Mouse (Mus musculus) limb, embryonic 11.5 days (tissue): Measurements from ENCODE around the gene Gm21190. TPM values are rescaled to one million over a fixed set of nuclear protein-coding genes. Genes with fewer than 3 reads are reported as not detected.
"Not testable (repeated sequence)": the region's sequence is repeated elsewhere in the genome, so short reads cannot be mapped to it uniquely, and the experiment has no call there.

Source experiments
- ATAC-seq: fragments of 200-750 bp; cut with Nextera tagmentation; 2 replicates; pipeline ENCODE4 v1.8.0; 2017; ENCODE audit warnings: low read depth; ENCODE audit not compliant: insufficient number of reproducible peaks, low FRiP score, low TSS enrichment
- DNase-seq: peaks from one replicate; pipeline ENCODE4 v3.0.0-alpha.2; 2015; ENCODE audit warnings: low spot score
- H3K27ac ChIP-seq: fragments of 300-500 bp; sonication (generic); replicated peaks from 2 replicates; pipeline ENCODE4 v1.5.1; 2014; ENCODE audit warnings: low read depth, mild to moderate bottlenecking, low read length
- H3K27me3 ChIP-seq: fragments of 300-500 bp; sonication (generic); 2 replicates; pipeline ENCODE4 v1.6.1; 2014; ENCODE audit warnings: mild to moderate bottlenecking, low read length, mixed read lengths; ENCODE audit not compliant: control insufficient read depth, insufficient read depth
- H3K36me3 ChIP-seq: fragments of 300-500 bp; sonication (generic); 2 replicates; pipeline ENCODE4 v1.6.1; 2014; ENCODE audit warnings: mild to moderate bottlenecking, low read length, moderate library complexity, mixed read lengths; ENCODE audit not compliant: control insufficient read depth, insufficient read depth
- H3K4me1 ChIP-seq: fragments of 300-500 bp; sonication (generic); 2 replicates; pipeline ENCODE4 v1.6.1; 2014; ENCODE audit warnings: low read length, mixed read lengths; ENCODE audit not compliant: control insufficient read depth, insufficient read depth
- H3K4me2 ChIP-seq: fragments of 300-500 bp; sonication (generic); 2 replicates; pipeline ENCODE4 v1.6.1; 2014; ENCODE audit warnings: low read depth, mild to moderate bottlenecking, moderate library complexity; ENCODE audit not compliant: severe bottlenecking
- H3K4me3 ChIP-seq: fragments of 300-500 bp; sonication (generic); 2 replicates; pipeline ENCODE4 v1.5.1; 2014; ENCODE audit warnings: low read depth, low read length
- H3K9ac ChIP-seq: fragments of 300-500 bp; sonication (generic); 2 replicates; pipeline ENCODE4 v1.6.1; 2014; ENCODE audit warnings: mild to moderate bottlenecking, low read length
- H3K9me3 ChIP-seq: fragments of 300-500 bp; sonication (generic); 2 replicates; pipeline ENCODE4 v1.6.1; 2016; ENCODE audit warnings: low read length; ENCODE audit not compliant: control insufficient read depth
- WGBS: fragments of 180-500 bp; shearing (Covaris S2); extraction: QIAGEN DNeasy Blood & Tissue Kit; methylation state at CpG from one replicate; pipeline ENCODE4 v1.1.7; 2014; 5-methylcytosine and 5-hydroxymethylcytosine counted together
- polyA plus RNA-seq: library from polyadenylated mRNA; unstranded; fragments of >200 nt; fragmentation: Nextera tagmentation; extraction: Ambion mirVana; gene quantifications from 2 replicates; pipeline ENCODE4 v1.2.1, GENCODE M21; 2014

The Gm21190 gene
- polyA plus RNA-seq, 1 experiment from 2014 or later = not detected

- not testable (repeated sequence) for DNase-seq, H3K9me3 ChIP-seq, H3K4me3 ChIP-seq, H3K27ac ChIP-seq, H3K4me1 ChIP-seq, ATAC-seq, H3K9ac ChIP-seq, H3K4me2 ChIP-seq, H3K27me3 ChIP-seq, H3K36me3 ChIP-seq
Measured at GRCm38 (mm10) chr5:15522470-15522869, 6.6 kb downstream of the Gm21190 start.

DNA sequence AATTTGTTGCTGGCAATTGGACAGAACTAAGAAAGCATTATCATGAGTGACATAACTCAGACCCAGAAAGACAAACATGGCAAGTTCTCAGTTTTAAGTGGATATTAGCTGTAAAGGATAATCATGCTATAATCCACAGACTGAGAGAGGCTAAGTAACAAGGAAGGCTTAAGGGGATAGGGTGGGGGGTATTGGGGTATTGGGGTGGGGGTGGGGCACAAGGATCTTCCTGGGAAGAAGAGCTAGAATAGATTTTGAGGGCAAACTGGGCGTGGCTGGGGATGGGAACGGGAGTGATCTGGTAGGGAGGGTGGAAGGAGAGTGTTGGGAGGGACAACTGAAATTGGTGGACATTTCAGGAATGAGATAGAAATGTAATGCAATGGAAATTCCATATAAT lies 7.0 kb downstream of the Gm21190 start:
- ATAC-seq, H3K9ac ChIP-seq, H3K27me3 ChIP-seq, H3K36me3 ChIP-seq, H3K27ac ChIP-seq, H3K4me3 ChIP-seq, H3K4me1 ChIP-seq, DNase-seq, H3K4me2 ChIP-seq, H3K9me3 ChIP-seq: not testable (repeated sequence)
- 43% methylated on average over 2 of the region's 2 CpGs for WGBS

- DNase-seq, H3K27me3 ChIP-seq, H3K9me3 ChIP-seq, H3K4me3 ChIP-seq, ATAC-seq, H3K4me2 ChIP-seq, H3K27ac ChIP-seq, H3K4me1 ChIP-seq, H3K9ac ChIP-seq, H3K36me3 ChIP-seq: not testable (repeated sequence)
- 21% methylated on average over 5 of the region's 5 CpGs for WGBS
Measured at GRCm38 (mm10) chr5:15520418-15520817, 8.6 kb downstream of the Gm21190 start.

DNA sequence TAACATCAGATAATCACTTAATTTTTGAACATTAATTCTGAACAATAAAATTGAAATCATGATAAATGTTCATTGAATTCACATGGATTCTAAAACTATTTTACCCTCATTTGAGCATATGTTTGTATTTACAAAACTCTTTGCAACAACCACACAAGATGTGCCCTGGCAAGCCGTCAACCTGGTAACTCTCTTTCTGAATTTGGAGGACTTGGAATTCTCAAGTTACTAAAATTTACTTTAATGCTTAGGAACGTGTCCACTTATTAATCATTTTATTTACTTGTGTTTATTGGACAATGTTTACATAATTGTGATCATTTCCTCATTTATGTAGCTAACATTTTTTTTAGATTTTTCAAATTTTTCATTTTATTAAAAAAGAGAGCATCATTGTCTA lies 11.9 kb downstream of the Gm21190 start:
- not testable (repeated sequence) for H3K9me3 ChIP-seq, H3K36me3 ChIP-seq, H3K27me3 ChIP-seq, H3K27ac ChIP-seq, H3K4me1 ChIP-seq, DNase-seq, H3K4me2 ChIP-seq, H3K4me3 ChIP-seq, H3K9ac ChIP-seq
- ATAC-seq = peak; percentile 47; the same call in 1 of the 2 replicates
- WGBS = 74% methylated on average over 2 of the region's 2 CpGs

- not testable (repeated sequence) for H3K9me3 ChIP-seq, H3K9ac ChIP-seq, H3K4me2 ChIP-seq, H3K36me3 ChIP-seq, H3K4me1 ChIP-seq, H3K27me3 ChIP-seq, DNase-seq, H3K27ac ChIP-seq, H3K4me3 ChIP-seq, ATAC-seq
- WGBS = 71% methylated on average over 3 of the region's 3 CpGs
Measured at GRCm38 (mm10) chr5:15512236-15512635, 16.8 kb downstream of the Gm21190 start.

GRCm38 (mm10) chr5:15509911-15510310 lies 19.1 kb downstream of the Gm21190 start:
- H3K4me3 ChIP-seq, H3K4me2 ChIP-seq, H3K4me1 ChIP-seq, H3K9me3 ChIP-seq, H3K9ac ChIP-seq, H3K27me3 ChIP-seq, H3K27ac ChIP-seq, H3K36me3 ChIP-seq, DNase-seq: not testable (repeated sequence)
- 75% methylated on average over 1 of the region's 1 CpGs for WGBS
- peak; percentile 76; the same call in 1 of the 2 replicates for ATAC-seq

DNA sequence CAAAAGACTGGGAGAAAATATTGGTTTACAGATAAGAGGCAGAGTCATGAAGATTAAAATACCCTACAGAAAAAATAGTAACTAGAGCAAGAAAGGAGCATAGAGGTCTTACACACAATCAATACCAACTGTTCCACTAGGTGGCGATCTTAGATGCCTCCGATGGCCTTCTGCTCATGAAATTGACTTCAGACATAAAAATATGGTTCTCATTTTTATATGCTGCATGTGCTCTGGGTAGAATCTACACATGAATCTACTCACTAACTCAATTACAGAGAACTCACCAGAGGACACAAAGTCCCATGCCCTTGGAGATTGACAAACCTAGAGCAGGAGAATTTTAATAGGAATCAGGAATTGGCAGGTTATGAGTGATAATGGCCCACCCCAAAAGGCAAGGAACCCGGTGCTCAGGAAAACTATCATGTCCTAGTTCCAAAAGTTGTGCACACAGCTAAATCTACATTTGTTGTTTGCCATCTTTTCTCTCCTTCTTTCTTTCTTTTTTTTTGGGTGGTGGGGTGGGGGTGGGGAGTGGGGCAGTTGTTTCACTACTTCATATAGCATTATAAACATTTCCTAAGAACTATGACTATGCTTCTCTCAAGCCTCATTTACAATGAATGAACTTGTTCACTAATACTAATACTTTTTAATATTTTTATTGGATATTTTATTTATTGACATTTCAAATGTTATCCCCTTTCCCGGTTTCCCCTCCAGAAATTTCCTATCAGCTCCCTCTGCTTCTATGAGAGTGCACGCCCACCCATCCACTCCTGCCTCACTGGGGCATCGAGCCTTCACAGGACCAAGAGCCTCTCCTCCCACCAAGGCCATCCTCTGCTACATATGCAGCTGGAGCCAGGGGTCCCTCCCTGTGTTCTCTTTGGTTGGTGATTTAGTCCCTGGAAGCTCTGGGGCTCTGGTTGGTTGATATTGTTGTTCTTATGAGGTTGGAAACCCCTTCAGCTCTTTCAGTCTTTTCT lies 20.3 kb downstream of the Gm21190 start:
- not testable (repeated sequence) for H3K27me3 ChIP-seq, ATAC-seq, H3K36me3 ChIP-seq, H3K4me2 ChIP-seq, H3K9me3 ChIP-seq, H3K9ac ChIP-seq, DNase-seq, H3K4me1 ChIP-seq, H3K27ac ChIP-seq, H3K4me3 ChIP-seq
- 65% methylated on average over 6 of the region's 6 CpGs for WGBS

GRCm38 (mm10) chr5:15507757-15508459 lies 21.1 kb downstream of the Gm21190 start:
- peak; percentile 37 for DNase-seq
- H3K9me3 ChIP-seq = not testable (repeated sequence)

More at GRCm38 (mm10) chr5:15507757-15508459, 21.1 kb downstream of the Gm21190 start:
- ATAC-seq = peak; percentile 75
- not testable (repeated sequence) for H3K9ac ChIP-seq, H3K4me2 ChIP-seq, H3K4me3 ChIP-seq, H3K36me3 ChIP-seq, H3K27me3 ChIP-seq, H3K4me1 ChIP-seq, H3K27ac ChIP-seq
- 73% methylated on average over 6 of the region's 6 CpGs for WGBS
